Mouse (Mus musculus): Measurements from ENCODE around the gene Ctc1.

Gene Ctc1

DNA sequence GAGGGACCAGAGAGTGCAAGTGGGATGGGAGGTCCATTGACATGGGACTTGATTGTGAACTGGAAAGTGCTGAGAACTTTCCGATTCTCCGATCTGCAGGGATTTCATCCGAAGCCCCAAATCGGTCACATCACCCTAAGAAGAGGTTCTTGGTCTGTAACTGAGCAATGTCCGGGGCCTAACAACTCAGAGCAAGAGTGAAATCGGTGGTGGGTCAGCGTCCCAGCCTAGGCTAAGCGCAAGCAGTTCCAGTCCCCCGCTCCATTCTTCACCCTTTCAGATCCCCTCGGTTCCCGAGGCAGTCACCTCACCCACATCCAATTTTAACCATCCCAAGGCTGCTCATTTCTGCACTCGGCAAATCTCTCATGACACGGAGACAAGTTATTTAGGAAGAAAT, 54.4 kb downstream of the Ctc1 start:
- no peak for DNase-seq (ENCODE audit: low read depth, low spot score)

DNA sequence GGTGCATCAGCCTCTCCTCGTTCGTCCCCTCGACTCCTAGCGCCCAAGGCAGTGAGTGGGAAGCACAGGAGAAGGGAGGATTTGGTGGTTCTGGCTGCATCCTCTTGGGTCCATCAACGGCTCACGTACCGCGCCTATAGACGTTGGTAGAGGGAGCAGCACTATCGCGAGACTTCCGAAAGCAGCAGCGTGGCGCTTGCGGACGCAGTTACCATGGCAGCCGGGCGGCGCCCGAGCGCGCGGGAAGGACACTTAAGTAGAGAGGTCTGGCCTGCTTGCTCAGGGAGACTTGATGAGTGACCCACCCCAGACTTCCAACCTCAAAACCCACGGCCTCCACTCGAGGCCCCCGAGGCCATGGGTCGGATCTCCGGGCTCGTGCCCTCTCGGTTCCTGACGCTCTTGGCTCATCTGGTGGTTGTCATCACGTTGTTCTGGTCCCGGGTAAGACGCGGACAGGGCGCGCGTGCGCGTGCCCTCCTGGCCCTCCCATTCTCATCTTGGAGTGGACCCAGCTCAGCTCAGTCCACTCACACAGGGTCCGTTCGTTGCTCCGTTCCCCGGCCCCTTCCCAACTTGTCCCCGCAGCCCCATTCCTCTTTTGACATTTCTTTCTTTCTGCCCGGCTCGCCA, 55.0 kb downstream of the Ctc1 start, which contains the start of gene Tmem107:
Tmem107 (plus strand) TSS at position 217 of the 633 bp plus-strand sequence.
- DNase-seq (ENCODE audit: low read depth, low spot score), result peak; percentile 92

DNA sequence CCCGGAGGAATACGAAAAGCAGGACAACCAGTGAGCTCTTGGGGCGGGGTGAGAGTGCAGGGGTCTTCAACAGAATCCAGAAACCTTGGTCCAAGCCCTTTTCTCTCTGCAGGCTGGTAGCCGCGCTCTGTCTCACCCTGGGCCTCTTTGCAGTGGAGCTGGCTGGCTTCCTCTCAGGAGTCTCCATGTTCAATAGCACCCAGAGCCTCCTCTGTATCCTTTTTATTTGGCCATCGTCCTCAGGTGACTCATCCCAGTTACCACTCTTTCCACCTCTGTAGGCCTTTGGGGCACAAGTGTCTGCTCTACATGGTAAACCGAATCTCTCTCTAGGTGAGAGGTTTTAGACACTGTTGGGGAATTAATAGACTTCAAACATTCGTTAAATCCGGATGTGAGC, 55.6 kb downstream of the Ctc1 start:
- DNase-seq (ENCODE audit: low read depth, low spot score), result no peak

DNA sequence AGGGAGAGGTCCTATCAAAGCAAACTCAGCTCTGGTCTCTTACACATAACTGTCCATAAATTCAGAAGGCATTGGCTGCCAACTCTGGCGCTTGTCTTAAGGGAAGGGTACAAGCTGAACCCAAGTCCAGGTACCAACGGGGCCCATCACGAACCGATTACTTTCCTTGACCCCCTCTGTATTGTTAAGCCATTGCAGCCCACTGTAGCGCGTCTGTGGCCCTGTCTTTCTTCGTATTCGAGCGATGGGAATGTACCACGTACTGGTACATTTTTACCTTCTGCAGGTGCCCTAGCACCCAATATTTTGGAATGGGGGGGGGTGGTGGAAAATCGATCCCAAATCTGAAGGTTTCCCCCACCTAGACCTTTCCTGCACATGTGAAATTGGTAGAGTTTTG, 56.5 kb downstream of the Ctc1 start:
- no peak for DNase-seq (ENCODE audit: low read depth, low spot score)

DNA sequence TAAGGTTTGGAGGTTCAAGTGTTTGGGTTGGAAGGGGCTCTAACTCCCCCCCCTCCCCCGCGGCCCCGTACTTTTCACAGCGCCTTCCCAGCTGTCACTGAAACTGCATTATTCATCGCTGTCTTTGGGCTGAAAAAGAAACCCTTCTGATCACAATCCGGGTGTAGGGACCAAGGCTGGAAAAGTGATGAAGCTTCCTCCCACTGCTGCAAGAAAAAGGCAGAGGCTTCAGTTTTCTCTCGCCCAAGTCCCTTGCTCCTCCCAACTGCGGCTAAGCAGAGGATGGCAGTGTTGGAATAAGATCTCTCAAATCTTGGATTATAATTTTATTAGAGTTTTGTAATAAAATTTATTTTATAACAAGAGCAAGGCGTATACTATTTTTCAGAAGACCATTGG, 57.0 kb downstream of the Ctc1 start:
- DNase-seq (ENCODE audit: low read depth, low spot score), result no peak

DNA sequence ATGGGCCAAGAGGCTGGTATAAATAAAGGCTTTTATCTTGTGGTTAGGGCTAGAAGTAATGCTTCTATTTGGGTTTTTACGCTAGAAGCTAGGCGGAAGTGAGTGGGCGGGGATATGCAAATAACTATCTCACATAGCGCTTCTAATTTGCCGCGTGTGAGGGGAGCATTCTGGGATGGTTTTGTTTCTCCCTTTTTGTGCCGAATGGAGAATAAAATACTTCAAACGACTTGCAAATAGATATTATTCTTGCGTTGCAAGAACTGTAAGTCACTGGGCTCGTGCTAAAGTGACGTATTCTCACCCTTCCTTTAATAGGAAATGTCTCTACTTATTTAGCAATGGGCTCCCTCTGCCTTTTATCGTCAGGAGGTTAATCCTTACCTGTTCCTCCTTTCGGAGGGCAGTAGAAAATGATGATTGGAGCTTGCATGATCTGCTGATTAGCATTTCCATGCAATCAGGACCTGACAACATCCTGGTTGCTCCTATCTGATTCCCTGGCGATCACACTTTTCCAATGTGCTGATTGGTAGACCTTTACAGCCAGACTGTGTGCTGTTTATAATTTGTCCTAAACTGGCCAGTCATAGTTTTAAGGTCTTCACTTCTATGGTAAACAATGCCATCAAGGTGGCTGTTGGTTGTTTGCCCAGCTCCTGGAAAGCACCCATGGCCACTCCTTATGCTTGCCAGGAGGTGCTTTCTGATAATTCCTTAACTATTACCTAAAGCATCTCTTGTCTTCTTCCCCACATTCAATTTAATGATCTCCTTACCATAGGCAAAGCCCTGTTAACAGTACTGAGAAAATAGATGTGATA, 57.6 kb downstream of the Ctc1 start:
- DNase-seq (ENCODE audit: low read depth, low spot score), result peak; percentile 85

DNA sequence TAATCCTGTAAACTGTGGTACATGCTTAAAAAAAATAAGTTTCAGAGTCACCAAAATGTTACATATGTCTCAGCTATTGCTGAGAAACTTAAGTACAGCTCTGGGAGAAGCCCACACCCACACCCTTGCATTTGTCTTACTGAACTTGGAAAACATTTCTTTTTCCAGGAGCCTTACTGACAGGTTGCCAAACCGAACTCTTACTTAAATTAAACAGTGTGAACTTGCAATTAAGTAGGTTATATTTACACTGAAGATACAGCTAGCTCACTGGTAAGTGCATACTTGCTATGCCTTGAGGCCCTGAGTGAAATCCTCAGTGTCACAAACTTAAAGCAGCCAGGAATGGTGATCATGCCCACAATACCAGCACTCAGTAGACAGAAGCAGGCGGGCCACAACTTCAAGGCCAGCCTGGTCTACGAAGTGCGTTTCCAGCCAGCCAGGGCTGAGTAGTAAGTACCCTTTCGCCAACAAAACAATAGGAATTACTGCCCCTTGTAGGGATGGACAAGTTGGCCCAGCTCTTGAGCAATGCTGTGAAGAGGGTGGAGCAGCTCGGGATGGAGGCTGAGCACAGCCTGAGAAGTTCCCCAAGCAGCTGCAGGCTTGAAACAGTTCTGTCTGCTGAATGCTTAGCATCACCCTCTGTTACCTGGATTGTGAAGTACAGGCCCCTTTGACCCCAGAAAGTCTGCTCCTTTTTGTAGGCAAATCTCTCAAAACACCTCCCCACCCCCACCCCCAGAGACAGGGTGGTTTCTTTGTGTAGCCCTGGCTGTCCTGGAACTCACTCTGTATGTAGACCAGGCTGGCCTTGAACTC, 58.5 kb downstream of the Ctc1 start:
- DNase-seq (ENCODE audit: low read depth, low spot score), result no peak

DNA sequence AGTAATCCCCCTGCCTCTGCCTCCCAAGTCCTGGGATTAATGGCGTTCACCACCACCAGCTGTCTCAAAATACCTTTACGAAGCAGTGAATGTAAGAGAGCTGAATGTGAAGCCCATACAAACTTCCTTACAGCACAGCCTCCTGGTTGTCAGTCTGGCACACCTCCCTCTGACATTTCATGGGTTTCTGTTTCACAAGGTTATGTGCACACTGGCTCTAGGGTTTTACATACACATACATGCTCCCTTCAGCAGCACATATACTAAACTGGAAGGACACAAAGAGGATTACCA, 59.0 kb downstream of the Ctc1 start:
- DNase-seq (ENCODE audit: low read depth, low spot score), result no peak

DNA sequence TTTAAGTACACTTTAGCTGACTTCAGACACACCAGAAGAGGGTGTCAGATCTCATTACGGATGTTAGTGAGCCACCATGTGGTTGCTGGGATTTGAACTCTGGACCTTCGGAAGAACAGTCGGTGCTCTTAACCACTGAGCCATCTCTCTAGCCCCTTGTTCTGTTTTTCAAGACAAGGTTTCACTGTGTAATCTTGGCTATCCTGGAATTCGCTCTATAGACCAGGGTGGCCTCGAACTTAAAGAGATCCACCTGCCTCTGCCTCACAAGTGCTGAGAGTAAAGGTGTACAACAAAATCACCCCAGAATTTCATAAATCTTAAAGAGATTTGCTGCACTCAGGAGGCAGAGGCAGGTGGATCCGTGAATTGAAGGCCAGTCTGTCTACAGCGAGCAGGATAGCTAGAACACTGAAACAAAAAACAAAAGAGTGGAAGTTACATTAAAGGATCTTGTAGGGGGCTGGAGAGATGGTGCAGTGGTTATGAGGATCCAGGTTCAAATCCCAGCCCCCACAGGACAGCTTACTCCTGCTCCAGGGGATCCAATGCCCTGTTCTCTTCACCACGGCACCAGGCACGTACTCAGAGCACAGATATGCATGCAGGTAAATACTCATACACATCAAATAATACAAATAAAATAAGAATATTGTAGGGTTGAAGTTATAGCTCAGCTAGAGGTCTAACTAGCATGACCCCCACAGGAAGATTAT, 60.2 kb downstream of the Ctc1 start:
- DNase-seq (ENCODE audit: low read depth, low spot score), result no peak

DNA sequence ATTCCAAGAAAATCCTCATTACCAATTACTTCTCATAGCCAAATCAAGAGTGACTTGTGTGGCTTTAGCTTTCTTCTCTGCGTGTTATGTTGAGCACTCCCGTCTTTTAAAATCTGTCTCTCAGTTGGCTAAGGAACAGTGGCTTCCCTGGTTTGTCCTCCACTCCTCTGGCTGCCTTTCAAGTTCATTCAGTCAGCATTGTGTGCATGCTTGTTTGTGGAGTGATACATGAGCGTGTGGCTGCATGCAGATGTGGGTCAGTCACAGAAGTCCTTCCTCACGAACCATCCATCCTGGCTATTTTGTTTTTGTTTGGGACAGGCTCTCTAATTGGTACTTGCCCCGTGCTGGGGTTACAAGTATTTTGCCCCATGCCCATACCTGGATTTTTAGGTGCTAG, 60.9 kb downstream of the Ctc1 start:
- DNase-seq (ENCODE audit: low read depth, low spot score), result no peak

DNA sequence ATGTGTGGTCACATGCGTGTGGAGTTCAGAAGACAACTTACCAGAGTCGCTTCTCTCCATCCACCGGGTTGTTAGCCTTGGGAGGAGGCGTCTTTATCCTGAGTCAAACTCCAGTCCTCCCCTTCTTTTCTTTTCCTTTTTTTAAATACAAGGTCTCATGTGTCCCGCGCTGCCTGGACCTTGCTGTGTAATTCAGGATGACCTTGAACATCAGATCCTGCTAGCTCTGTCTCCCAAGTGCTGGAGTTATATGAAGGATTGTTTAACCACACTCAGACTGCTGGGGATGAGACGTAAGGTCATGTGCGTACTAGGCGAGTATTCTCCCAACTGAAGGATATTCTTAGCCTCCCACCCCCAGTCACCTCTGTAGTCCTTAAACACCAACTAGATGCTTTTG, 61.6 kb downstream of the Ctc1 start:
- no peak for DNase-seq (ENCODE audit: low read depth, low spot score)

DNA sequence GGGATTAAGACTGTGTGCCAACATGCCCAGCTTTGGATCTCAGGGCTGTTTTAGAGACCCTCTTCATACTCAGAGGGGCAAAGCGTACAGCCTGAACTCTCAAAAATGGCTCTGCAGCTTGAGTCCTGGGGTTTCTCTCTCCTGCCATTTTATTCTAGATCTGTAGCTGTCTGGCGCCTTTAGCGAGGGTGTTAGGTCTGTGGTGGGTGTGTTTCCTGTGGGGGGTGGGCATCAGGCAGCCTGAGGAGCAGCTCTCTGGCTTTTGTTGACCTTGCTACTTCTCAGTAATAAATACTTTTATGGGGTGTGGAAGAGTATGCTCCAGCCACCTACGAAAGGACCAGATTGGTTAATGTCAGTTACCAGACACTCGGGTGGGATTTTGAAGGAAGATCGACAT, 62.3 kb downstream of the Ctc1 start:
- DNase-seq (ENCODE audit: low read depth, low spot score), result no peak

DNA sequence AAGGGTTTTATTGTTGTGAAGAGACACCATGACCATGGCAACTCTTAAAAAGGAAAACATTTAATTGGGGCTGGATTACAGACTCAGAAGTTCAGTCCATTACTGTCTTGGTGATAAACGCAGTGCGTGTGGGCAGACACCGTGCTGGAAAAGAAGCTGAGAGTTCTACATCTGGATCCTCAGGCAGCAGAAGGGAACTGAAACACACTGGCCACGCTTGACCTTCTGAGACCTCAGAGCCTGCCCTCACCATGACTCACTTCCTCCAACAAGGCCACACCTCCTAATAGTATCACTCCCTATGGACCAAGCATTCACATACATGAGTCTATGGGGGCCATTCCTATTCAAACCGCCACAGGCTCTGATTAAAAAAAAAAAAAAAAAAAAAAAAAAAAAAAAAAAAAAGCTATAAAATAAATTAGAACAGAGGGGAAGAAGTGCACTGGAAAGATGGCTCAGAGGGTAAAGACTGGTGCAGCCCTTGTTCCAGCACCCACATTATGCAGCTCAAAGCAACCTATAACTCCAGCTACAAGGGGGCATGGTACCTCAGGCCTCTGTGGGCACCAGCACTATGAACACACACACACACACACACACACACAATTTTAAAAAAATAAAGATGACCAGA, 63.2 kb downstream of the Ctc1 start:
- no peak for DNase-seq (ENCODE audit: low read depth, low spot score)

DNA sequence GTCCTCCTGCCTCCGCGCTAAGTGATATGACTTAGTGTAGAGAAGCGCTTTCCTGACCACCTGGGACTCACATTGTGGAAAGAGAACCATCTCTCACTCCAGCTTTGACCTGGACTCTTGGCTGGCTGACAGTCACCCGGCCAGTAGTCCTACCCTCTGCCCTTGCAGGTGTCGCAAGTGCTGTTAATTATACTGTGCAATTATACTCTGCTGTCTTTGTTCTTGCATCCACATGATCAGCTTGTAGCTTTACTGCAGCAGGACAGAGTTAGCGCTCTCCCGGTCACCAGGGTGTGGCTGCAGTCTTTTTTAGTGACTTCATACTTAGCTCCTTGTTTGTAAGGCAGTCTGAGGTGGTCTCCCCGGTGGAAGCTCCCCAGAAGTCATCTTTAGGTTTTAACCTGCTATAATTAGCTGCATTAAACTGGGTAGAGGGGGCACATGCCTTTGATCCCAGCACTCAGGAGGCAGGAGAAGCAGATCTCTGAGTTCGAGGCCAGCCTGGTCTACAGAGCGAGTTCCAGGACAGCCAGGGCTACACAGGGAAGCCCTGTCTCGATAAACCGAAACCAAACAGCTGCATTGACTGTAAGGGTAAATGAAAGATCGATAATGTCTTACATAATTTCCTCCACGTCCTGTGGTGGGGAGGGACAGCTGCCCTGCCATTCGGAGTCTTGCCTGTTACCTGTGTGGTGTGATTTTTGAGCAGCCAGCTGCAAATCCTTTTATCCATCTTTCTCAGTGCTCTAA, 64.6 kb downstream of the Ctc1 start:
- no peak for DNase-seq (ENCODE audit: low read depth, low spot score)

DNA sequence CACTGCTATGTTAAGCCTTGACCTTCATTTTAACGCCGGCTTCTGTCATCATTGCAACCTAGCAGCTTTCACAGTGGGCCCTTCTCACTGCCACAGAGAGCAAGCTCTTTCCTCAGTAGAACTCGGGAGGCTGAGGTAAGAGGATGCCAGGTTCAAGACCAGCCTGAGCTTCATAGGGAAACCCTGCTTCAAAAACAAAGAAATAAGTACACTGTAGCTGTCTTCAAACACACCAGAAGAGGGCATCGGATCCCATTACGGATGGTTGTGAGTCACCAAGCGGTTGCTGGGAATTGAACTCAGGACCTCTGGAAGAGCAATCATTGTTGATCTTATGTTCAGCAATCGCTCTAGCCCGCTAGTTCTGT, 65.1 kb downstream of the Ctc1 start:
- DNase-seq (ENCODE audit: low read depth, low spot score), result no peak

DNA sequence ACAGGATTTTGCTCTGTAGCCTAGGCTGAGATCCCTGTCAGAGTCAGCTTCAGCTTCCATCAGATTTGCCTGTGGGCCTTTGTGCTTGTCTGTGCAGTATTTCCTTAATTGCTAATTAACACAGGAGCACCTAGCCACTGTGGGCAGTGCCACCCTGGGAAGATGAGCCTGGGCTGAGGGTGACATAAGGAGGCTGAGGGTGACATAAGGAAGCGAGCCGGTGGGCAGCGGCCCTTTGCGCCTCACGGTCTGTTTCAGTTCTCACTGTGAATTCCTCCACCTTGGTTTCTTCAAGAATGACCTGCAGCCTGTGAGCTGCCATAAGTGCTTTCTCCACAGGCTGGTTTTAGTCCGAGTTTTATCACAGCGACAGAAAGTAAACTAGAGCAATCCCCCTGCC, 65.9 kb downstream of the Ctc1 start:
- DNase-seq (ENCODE audit: low read depth, low spot score), result no peak

DNA sequence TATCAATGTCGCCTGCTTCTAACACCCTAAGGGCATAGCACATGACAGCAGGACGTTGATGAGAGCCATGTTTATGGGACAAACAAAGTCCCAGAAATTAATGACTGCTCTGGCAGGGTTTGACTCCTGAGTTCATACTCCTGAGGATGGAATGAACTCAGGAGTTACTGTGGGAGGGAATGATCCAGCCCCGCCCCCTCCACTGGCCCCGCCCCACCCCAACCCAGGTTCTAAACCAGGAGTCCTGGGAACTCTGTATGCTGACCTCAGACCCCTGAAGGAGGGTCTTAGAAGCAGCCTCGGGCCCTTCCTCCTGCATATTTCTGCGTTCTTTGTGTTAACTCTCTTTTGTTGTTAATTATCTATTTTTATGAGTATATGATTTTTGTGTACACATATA, 69.9 kb downstream of the Ctc1 start:
- DNase-seq (ENCODE audit: low read depth, low spot score), result no peak
